Mouse (Mus musculus) embryonic fibroblast, embryonic 13.5 days (primary cell): ENCODE data around the gene 1810055G02Rik. TPM values are rescaled to one million over a fixed set of nuclear protein-coding genes. Genes with fewer than 3 reads are reported as not detected.

Experiments
- H3K27ac ChIP-seq: 2 replicates; pipeline ENCODE4 v1.5.1; 2012; ENCODE audit warnings: low read length, control low read depth, inconsistent platforms; ENCODE audit not compliant: insufficient read depth
- H3K4me1 ChIP-seq: 2 replicates; pipeline ENCODE4 v1.6.1; 2011; ENCODE audit warnings: low read length; ENCODE audit not compliant: control insufficient read depth, insufficient read depth
- H3K4me3 ChIP-seq: 2 replicates; pipeline ENCODE4 v1.5.1; 2011; ENCODE audit warnings: mild to moderate bottlenecking, control low read depth, low read length; ENCODE audit not compliant: insufficient read depth
- CTCF ChIP-seq: IDR thresholded peaks from 2 replicates; pipeline ENCODE4 v1.5.1; 2011; ENCODE audit warnings: mild to moderate bottlenecking, control low read depth, low read length, moderate library complexity, borderline replicate concordance; ENCODE audit not compliant: insufficient read depth
- POLR2A ChIP-seq: IDR thresholded peaks from 2 replicates; pipeline ENCODE4 v1.6.1; 2011; ENCODE audit warnings: low read depth, mild to moderate bottlenecking, control low read depth, low read length, moderate library complexity
- polyA plus RNA-seq: library from polyadenylated mRNA; stranded (reverse); fragments of >200 nt; gene quantifications from 2 replicates; pipeline ENCODE4 v1.2.4, GENCODE M21; 2011; ENCODE audit warnings: low read depth; ENCODE audit not compliant: missing spikeins, insufficient read length

The 1810055G02Rik gene
- polyA plus RNA-seq, 1 experiment: 53.5 TPM

GRCm38 (mm10) chr19:3730781-3731646 is 22.9 kb downstream of the 1810055G02Rik start:
- H3K27ac ChIP-seq: no peak overlapping the region
- H3K4me3 ChIP-seq: no peak overlapping the region
- no peak for TF ChIP-seq CTCF
- no peak for TF ChIP-seq POLR2A
- H3K4me1 ChIP-seq: no peaks in the 10 kb centered on the region

GRCm38 (mm10) chr19:3736001-3736400 is 27.9 kb downstream of the 1810055G02Rik start:
- TF ChIP-seq CTCF: no peak
- TF ChIP-seq POLR2A: no peak
- Histone ChIP-seq H3K27ac (no peak overlapping the region), H3K4me3 (no peak overlapping the region), H3K4me1 (no peaks in the 10 kb centered on the region)

GRCm38 (mm10) chr19:3739650-3740049 is 31.6 kb downstream of the 1810055G02Rik start:
- Histone ChIP-seq H3K4me3 (no peak overlapping the region), H3K4me1 (no peaks in the 10 kb centered on the region), H3K27ac (no peak overlapping the region)
- TF ChIP-seq POLR2A: no peak
- TF ChIP-seq CTCF: no peak

GRCm38 (mm10) chr19:3742716-3743115 is 34.6 kb downstream of the 1810055G02Rik start:
- H3K4me3 ChIP-seq: no peak overlapping the region
- no peak overlapping the region for H3K27ac ChIP-seq
- H3K4me1 ChIP-seq: no peaks in the 10 kb centered on the region

GRCm38 (mm10) chr19:3743362-3743761 is 35.3 kb downstream of the 1810055G02Rik start:
- Histone ChIP-seq H3K4me3 (no peak overlapping the region), H3K27ac (no peak overlapping the region), H3K4me1 (no peaks in the 10 kb centered on the region)
- TF ChIP-seq POLR2A (no peak), CTCF (no peak)

More at GRCm38 (mm10) chr19:3742716-3743115, 34.6 kb downstream of the 1810055G02Rik start:
- TF ChIP-seq CTCF: no peak
- no peak for TF ChIP-seq POLR2A

GRCm38 (mm10) chr19:3743851-3744512 is 35.9 kb downstream of the 1810055G02Rik start:
- peak overlapping the region; percentile 32 for H3K4me3 ChIP-seq
- no peaks in the 10 kb centered on the region for H3K4me1 ChIP-seq
- H3K27ac ChIP-seq: no peak overlapping the region
- TF ChIP-seq POLR2A (peak; percentile 62), CTCF (no peak)

- Histone ChIP-seq H3K4me3 (no peak overlapping the region), H3K4me1 (no peaks in the 10 kb centered on the region), H3K27ac (no peak overlapping the region)
- no peak for TF ChIP-seq CTCF
- no peak for TF ChIP-seq POLR2A
Measured at GRCm38 (mm10) chr19:3752621-3753239, 44.6 kb downstream of the 1810055G02Rik start.

- Histone ChIP-seq H3K4me3 (no peak overlapping the region), H3K27ac (no peak overlapping the region), H3K4me1 (no peaks in the 10 kb centered on the region)
- TF ChIP-seq CTCF (no peak), POLR2A (no peak)
Measured at GRCm38 (mm10) chr19:3753240-3753633, 45.1 kb downstream of the 1810055G02Rik start.

- no peak overlapping the region for H3K4me3 ChIP-seq
- H3K4me1 ChIP-seq: no peaks in the 10 kb centered on the region
- TF ChIP-seq POLR2A (no peak), CTCF (no peak)
- no peak overlapping the region for H3K27ac ChIP-seq
Measured at GRCm38 (mm10) chr19:3753738-3754137, 45.6 kb downstream of the 1810055G02Rik start.

GRCm38 (mm10) chr19:3757861-3758260 is 49.8 kb downstream of the 1810055G02Rik start:
- no peak overlapping the region for H3K27ac ChIP-seq
- TF ChIP-seq POLR2A: no peak
- TF ChIP-seq CTCF: no peak
- no peaks in the 10 kb centered on the region for H3K4me1 ChIP-seq
- H3K4me3 ChIP-seq: no peak overlapping the region
